Mouse (Mus musculus): ENCODE results near the gene Cpne9. TPM values are rescaled to one million over a fixed set of nuclear protein-coding genes. Genes with fewer than 3 reads are reported as not detected.
"Not testable (repeated sequence)": the region's sequence is repeated elsewhere in the genome, so short reads cannot be mapped to it uniquely, and the experiment has no call there.

Cpne9 gene
- polyA plus RNA-seq, 1 experiment from 2014 or later = 0.13 TPM

GRCm38 (mm10) chr6:113326533-113327315 lies 44.6 kb downstream of the Cpne9 start, which contains the start of gene Ogg1:
Gene Ogg1, plus strand, starts transcription at chr6:113326972.
- DNase-seq (ENCODE audit: low spot score) (peak; percentile 97), ATAC-seq (replicated peaks; ENCODE audit: low FRiP score) (peak; percentile 99)
- H3K9me3 ChIP-seq (ENCODE audit: control insufficient read depth, low read length) = no peaks in the 10 kb centered on the region
- no peaks in the 10 kb centered on the region; the same call in 1 of the 2 replicates for H3K4me1 ChIP-seq (replicated peaks; ENCODE audit: control insufficient read depth, insufficient read depth, low read length)
- H3K9ac ChIP-seq (ENCODE audit: low read length) = peak within 1 kb of the TSS; percentile 83
- H3K4me2 ChIP-seq (ENCODE audit: low read depth, low read length, severe bottlenecking) = peak within 1 kb of the TSS; percentile 90
- WGBS = under 1% methylated on average over 52 of the region's 52 CpGs
- H3K27me3 ChIP-seq (ENCODE audit: control insufficient read depth, insufficient read depth, low read length) = no peaks in the 10 kb centered on the region
- H3K27ac ChIP-seq (ENCODE audit: low read depth, low read length) = peak within 1 kb of the TSS; percentile 90
- peak within 1 kb of the TSS; percentile 60 for H3K4me3 ChIP-seq (ENCODE audit: low read depth, low read length)
- peaks cover 8% of the 10 kb centered on the region; the same call in 1 of the 2 replicates for H3K36me3 ChIP-seq (ENCODE audit: control insufficient read depth, insufficient read depth, low read length)

GRCm38 (mm10) chr6:113329396-113329795 lies 47.3 kb downstream of the Cpne9 start:
- no peak overlapping the region for H3K9ac ChIP-seq (ENCODE audit: low read length)
- WGBS = 80% methylated on average over 1 of the region's 1 CpGs
- H3K4me1 ChIP-seq (replicated peaks; ENCODE audit: control insufficient read depth, insufficient read depth, low read length) = no peaks in the 10 kb centered on the region; the same call in 1 of the 2 replicates
- H3K27me3 ChIP-seq (ENCODE audit: control insufficient read depth, insufficient read depth, low read length) = no peaks in the 10 kb centered on the region
- H3K4me3 ChIP-seq (ENCODE audit: low read depth, low read length) = no peak overlapping the region
- no peaks in the 10 kb centered on the region; the same call in 1 of the 2 replicates for H3K36me3 ChIP-seq (ENCODE audit: control insufficient read depth, insufficient read depth, low read length)
- DNase-seq (ENCODE audit: low spot score) (no peak), ATAC-seq (replicated peaks; ENCODE audit: low FRiP score) (no peak)
- no peaks in the 10 kb centered on the region for H3K9me3 ChIP-seq (ENCODE audit: control insufficient read depth, low read length)
- H3K27ac ChIP-seq (ENCODE audit: low read depth, low read length) = no peak overlapping the region
- no peak overlapping the region for H3K4me2 ChIP-seq (ENCODE audit: low read depth, low read length, severe bottlenecking)

GRCm38 (mm10) chr6:113330547-113330946 lies 48.4 kb downstream of the Cpne9 start:
- Histone ChIP-seq H3K4me2 (ENCODE audit: low read depth, low read length, severe bottlenecking) (no peak overlapping the region), H3K4me1 (replicated peaks; ENCODE audit: control insufficient read depth, insufficient read depth, low read length) (no peaks in the 10 kb centered on the region; the same call in 1 of the 2 replicates), H3K9ac (ENCODE audit: low read length) (no peak overlapping the region), H3K9me3 (ENCODE audit: control insufficient read depth, low read length) (no peaks in the 10 kb centered on the region), H3K4me3 (ENCODE audit: low read depth, low read length) (no peak overlapping the region), H3K36me3 (ENCODE audit: control insufficient read depth, insufficient read depth, low read length) (no peaks in the 10 kb centered on the region; the same call in 1 of the 2 replicates), H3K27ac (ENCODE audit: low read depth, low read length) (no peak overlapping the region), H3K27me3 (ENCODE audit: control insufficient read depth, insufficient read depth, low read length) (no peaks in the 10 kb centered on the region)
- ATAC-seq (replicated peaks; ENCODE audit: low FRiP score) = no peak
- DNase-seq (ENCODE audit: low spot score) = no peak
- 65% methylated on average over 2 of the region's 2 CpGs for WGBS

- Histone ChIP-seq H3K36me3 (ENCODE audit: control insufficient read depth, insufficient read depth, low read length) (no peaks in the 10 kb centered on the region; the same call in 1 of the 2 replicates), H3K9ac (ENCODE audit: low read length) (no peak overlapping the region)
- 94% methylated on average over 11 of the region's 11 CpGs for WGBS
These were observed 49.6 kb downstream of the Cpne9 start for GRCm38 (mm10) chr6:113331721-113332120.

DNA sequence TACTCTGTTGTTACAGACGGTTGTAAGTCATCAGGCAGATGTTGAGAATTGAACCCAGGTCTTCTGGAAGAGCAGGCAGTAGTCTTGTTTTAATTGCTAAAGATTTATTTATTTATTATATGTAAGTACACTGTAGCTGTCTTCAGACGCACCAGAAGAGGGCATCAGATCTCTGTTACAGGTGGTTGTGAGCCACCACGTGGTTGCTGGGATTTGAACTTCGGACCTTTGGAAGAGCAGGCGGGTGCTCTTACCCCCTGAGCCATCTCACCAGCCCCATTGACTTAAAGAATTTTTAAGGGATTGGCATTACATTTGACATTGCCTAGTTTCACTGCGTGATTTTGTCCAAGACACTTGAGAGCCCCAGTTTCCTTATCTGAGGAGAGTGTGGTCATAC lies 50.6 kb downstream of the Cpne9 start:
- H3K36me3 ChIP-seq (ENCODE audit: control insufficient read depth, insufficient read depth, low read length); H3K27me3 ChIP-seq (ENCODE audit: control insufficient read depth, insufficient read depth, low read length); ATAC-seq (replicated peaks; ENCODE audit: low FRiP score); H3K27ac ChIP-seq (ENCODE audit: low read depth, low read length); H3K9ac ChIP-seq (ENCODE audit: low read length); H3K9me3 ChIP-seq (ENCODE audit: control insufficient read depth, low read length); H3K4me2 ChIP-seq (ENCODE audit: low read depth, low read length, severe bottlenecking); H3K4me3 ChIP-seq (ENCODE audit: low read depth, low read length); H3K4me1 ChIP-seq (replicated peaks; ENCODE audit: control insufficient read depth, insufficient read depth, low read length); DNase-seq (ENCODE audit: low spot score): not testable (repeated sequence)
- WGBS = 84% methylated on average over 6 of the region's 6 CpGs

More at GRCm38 (mm10) chr6:113331721-113332120, 49.6 kb downstream of the Cpne9 start:
- Histone ChIP-seq H3K27ac (ENCODE audit: low read depth, low read length) (no peak overlapping the region), H3K9me3 (ENCODE audit: control insufficient read depth, low read length) (no peaks in the 10 kb centered on the region), H3K27me3 (ENCODE audit: control insufficient read depth, insufficient read depth, low read length) (no peaks in the 10 kb centered on the region), H3K4me1 (replicated peaks; ENCODE audit: control insufficient read depth, insufficient read depth, low read length) (no peaks in the 10 kb centered on the region), H3K4me2 (ENCODE audit: low read depth, low read length, severe bottlenecking) (no peak overlapping the region), H3K4me3 (ENCODE audit: low read depth, low read length) (no peak overlapping the region)
- no peak for ATAC-seq (replicated peaks; ENCODE audit: low FRiP score)
- no peak for DNase-seq (ENCODE audit: low spot score)

DNA sequence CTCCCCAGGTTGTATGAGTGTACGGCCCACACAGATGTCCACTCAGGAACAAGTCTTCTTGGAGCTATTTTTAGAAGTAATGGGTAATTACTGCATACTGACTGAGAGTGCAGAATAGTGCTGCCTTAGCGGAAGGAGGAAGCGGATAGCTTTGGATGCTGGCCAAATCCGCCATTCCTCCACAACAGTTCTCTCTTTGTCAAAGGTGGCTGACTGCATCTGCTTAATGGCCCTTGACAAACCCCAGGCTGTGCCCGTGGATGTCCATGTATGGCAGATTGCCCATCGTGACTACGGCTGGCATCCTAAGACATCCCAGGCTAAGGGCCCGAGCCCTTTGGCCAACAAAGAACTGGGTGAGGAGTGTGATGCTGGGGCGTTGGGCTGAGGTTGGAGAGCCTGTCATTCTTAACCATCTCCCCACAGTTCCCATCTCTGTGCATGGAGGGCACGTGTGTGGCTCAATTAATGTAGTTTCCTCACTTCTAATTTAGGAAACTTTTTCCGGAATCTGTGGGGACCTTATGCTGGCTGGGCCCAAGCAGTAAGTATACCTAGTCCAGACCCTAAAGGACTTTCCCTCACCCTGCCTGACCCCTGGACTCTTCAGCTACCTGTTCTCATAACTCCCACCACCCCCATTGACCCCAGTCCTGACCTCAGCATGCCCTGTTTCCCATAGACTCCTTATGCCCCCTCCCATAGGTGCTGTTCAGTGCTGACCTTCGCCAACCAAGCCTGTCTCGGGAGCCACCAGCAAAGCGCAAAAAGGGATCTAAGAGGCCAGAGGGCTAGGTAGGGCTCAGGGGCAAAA lies 51.2 kb downstream of the Cpne9 start:
- no peaks in the 10 kb centered on the region for H3K4me1 ChIP-seq (replicated peaks; ENCODE audit: control insufficient read depth, insufficient read depth, low read length)
- 83% methylated on average over 14 of the region's 14 CpGs for WGBS
- no peak overlapping the region for H3K9ac ChIP-seq (ENCODE audit: low read length)
- H3K36me3 ChIP-seq (ENCODE audit: control insufficient read depth, insufficient read depth, low read length) = no peaks in the 10 kb centered on the region; the same call in 1 of the 2 replicates
- DNase-seq (ENCODE audit: low spot score) = no peak
- no peak overlapping the region for H3K27ac ChIP-seq (ENCODE audit: low read depth, low read length)
- no peak overlapping the region for H3K4me3 ChIP-seq (ENCODE audit: low read depth, low read length)
- H3K9me3 ChIP-seq (ENCODE audit: control insufficient read depth, low read length) = no peaks in the 10 kb centered on the region
- H3K4me2 ChIP-seq (ENCODE audit: low read depth, low read length, severe bottlenecking) = no peak overlapping the region
- peak; percentile 52; the same call in 1 of the 2 replicates for ATAC-seq (replicated peaks; ENCODE audit: low FRiP score)
- H3K27me3 ChIP-seq (ENCODE audit: control insufficient read depth, insufficient read depth, low read length) = no peaks in the 10 kb centered on the region

- WGBS = 77% methylated on average over 6 of the region's 6 CpGs
- Histone ChIP-seq H3K9ac (ENCODE audit: low read length) (no peak overlapping the region), H3K27ac (ENCODE audit: low read depth, low read length) (no peak overlapping the region), H3K4me2 (ENCODE audit: low read depth, low read length, severe bottlenecking) (no peak overlapping the region), H3K4me3 (ENCODE audit: low read depth, low read length) (no peak overlapping the region), H3K27me3 (ENCODE audit: control insufficient read depth, insufficient read depth, low read length) (no peaks in the 10 kb centered on the region), H3K9me3 (ENCODE audit: control insufficient read depth, low read length) (no peaks in the 10 kb centered on the region), H3K4me1 (replicated peaks; ENCODE audit: control insufficient read depth, insufficient read depth, low read length) (no peaks in the 10 kb centered on the region), H3K36me3 (ENCODE audit: control insufficient read depth, insufficient read depth, low read length) (no peaks in the 10 kb centered on the region; the same call in 1 of the 2 replicates)
- DNase-seq (ENCODE audit: low spot score) (no peak), ATAC-seq (replicated peaks; ENCODE audit: low FRiP score) (no peak)
These were observed 52.1 kb downstream of the Cpne9 start for GRCm38 (mm10) chr6:113334216-113334615.

- Histone ChIP-seq H3K9ac (ENCODE audit: low read length) (no peak overlapping the region), H3K36me3 (ENCODE audit: control insufficient read depth, insufficient read depth, low read length) (no peaks in the 10 kb centered on the region; the same call in 1 of the 2 replicates), H3K4me3 (ENCODE audit: low read depth, low read length) (no peak overlapping the region), H3K27me3 (ENCODE audit: control insufficient read depth, insufficient read depth, low read length) (no peaks in the 10 kb centered on the region), H3K9me3 (ENCODE audit: control insufficient read depth, low read length) (no peaks in the 10 kb centered on the region), H3K4me1 (replicated peaks; ENCODE audit: control insufficient read depth, insufficient read depth, low read length) (no peaks in the 10 kb centered on the region), H3K4me2 (ENCODE audit: low read depth, low read length, severe bottlenecking) (no peak overlapping the region), H3K27ac (ENCODE audit: low read depth, low read length) (no peak overlapping the region)
- DNase-seq (ENCODE audit: low spot score) (no peak), ATAC-seq (replicated peaks; ENCODE audit: low FRiP score) (no peak)
- 79% methylated on average over 8 of the region's 8 CpGs for WGBS
These were observed 54.9 kb downstream of the Cpne9 start for GRCm38 (mm10) chr6:113336852-113337620.
